Mouse (Mus musculus): Measurements from ENCODE around the gene Lasp1. TPM values are rescaled to one million over a fixed set of nuclear protein-coding genes. Genes with fewer than 3 reads are reported as not detected.
A peak's percentile ranks its signal among the peaks of the same experiment; 100 is the strongest.
"Not testable (repeated sequence)": the region's sequence is repeated elsewhere in the genome, so short reads cannot be mapped to it uniquely, and the experiment has no call there.

Gene Lasp1
- polyA plus RNA-seq, 1 experiment from 2014 or later: 246 TPM

DNA sequence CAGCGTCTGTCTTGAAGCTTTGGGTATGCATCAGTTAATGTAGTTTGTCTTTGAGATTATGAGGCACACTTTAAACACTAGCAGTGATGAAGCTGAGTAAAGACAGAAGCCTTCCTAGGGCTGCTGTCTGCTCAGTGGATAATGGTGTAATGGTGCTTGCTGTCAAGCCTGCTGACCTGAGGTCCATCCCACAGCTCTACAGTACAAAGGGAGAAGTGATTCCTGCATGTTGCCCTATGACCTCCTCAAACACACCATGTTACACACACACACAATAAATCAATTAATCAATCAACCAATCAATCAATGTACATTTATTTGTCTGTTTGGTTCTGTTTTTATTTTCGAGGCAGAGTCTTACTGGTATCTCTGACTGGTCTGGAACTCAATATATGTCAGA is 63.3 kb downstream of the Lasp1 start:
- ChIA-PET POLR2A (no interaction called here), CTCF (no interaction called here)
- TF ChIP-seq CTCF (IDR thresholded peaks at IDR 0.05): no peak
- in situ Hi-C loops (cut with MboI; ENCODE audit: low pct_unique_long_range_greater_than_20kb): no loop called here
- H3K27me3 ChIP-seq: no peaks in the 10 kb centered on the region
- DNase-seq (ENCODE audit: low read depth, low spot score): no peak
- no peak for ATAC-seq

DNA sequence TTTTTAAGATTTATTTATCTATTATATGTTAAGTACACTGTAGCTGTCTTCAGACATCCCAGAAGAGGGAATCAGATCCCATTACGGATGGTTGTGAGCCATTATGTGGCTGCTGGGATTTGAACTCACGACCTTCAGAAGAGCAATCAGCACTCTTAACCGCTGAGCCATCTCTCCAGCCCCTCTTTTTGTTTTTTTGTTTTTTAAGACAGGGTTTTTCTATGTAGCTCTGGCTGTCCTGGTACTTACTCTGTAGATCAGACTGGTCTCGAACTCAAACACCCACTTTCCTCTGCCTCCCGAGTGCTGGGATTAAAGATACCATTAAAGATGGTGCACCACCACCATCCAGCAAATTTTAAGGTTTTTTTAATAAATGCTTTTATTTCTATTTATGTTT is 66.6 kb downstream of the Lasp1 start:
- TF ChIP-seq CTCF (IDR thresholded peaks at IDR 0.05): no peak
- no peaks in the 10 kb centered on the region for H3K27me3 ChIP-seq
- ChIA-PET CTCF (interaction anchor here (0.9 kb wide), 1 partner anchor 8 kb away, joined by 4 read pairs; no protein-coding TSS in a partner anchor), POLR2A (interaction anchor here (0.6 to 0.7 kb wide), 3 partner anchors 26 to 92 kb away, joined by 3 to 4 read pairs (median 3); no protein-coding TSS in a partner anchor)
- no peak for ATAC-seq
- no peak for DNase-seq (ENCODE audit: low read depth, low spot score)
- in situ Hi-C loops (cut with MboI; ENCODE audit: low pct_unique_long_range_greater_than_20kb): no loop called here

DNA sequence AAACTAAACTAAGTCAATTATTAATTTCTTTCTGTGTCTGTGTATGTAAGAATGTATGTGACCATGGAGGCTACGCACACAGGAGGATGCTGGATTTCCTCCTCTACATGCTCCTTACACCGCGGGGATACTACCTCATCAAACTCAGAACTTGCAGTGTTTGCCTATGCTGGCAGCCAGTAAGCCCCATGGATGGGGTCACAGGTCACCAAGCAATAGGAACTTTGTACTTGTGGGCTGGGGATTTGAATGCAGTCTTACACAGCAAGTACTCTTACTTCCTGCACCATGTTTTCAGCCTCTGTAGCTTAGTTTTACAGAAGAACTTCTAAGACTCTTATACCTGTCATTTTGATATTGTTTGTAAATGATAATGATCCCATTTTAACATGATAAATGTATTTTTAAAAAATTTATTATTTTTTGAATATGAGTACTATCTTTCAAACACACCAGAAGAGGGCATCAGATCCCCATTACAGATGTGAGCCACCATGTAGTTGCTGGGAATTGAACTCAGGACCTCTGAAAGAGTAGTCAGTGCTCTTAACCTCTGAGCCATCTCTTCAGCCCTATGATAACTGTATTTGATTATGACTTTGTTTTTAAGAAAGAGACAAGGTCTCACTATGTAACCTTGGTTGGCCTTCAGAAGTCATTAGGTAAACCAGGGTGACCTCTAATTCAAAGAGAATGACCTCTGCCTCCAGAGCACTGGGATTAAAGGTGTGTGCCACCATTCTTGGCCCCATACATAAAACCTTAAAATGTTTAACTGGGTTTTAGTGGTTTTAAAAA is 67.5 kb downstream of the Lasp1 start:
- no peaks in the 10 kb centered on the region for H3K27me3 ChIP-seq
- TF ChIP-seq CTCF (IDR thresholded peaks at IDR 0.05): no peak
- ChIA-PET POLR2A (interaction anchor here (0.6 kb wide), 1 partner anchor 25 kb away, joined by 3 read pairs; no protein-coding TSS in a partner anchor), CTCF (interaction anchor here (0.9 kb wide), 1 partner anchor 9 kb away, joined by 4 read pairs; no protein-coding TSS in a partner anchor)
- ATAC-seq (no peak), DNase-seq (ENCODE audit: low read depth, low spot score) (no peak)
- in situ Hi-C loops (cut with MboI; ENCODE audit: low pct_unique_long_range_greater_than_20kb): no loop called here

DNA sequence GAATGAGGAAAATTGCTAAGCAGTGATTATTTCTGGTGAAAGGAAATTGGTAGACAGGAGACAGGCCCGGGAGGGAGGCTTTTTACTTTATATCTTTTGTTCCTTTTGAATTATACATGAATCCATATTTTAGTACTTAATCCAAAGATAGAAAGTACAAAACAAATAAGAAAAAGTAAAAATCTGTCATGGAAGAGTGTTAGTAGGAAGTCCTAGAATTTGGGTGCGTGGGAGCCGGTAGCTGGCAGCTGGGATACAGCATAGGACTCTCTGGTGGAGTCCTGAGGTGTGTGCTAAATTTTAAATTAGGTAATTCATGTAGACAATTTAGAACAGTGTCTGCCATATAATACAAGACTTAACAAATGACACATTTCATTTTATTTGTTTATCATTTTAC is 68.8 kb downstream of the Lasp1 start:
- ATAC-seq (no peak), DNase-seq (ENCODE audit: low read depth, low spot score) (no peak)
- POLR2A ChIA-PET: no interaction called here
- in situ Hi-C loops (cut with MboI; ENCODE audit: low pct_unique_long_range_greater_than_20kb): no loop called here
- no peak for TF ChIP-seq CTCF (IDR thresholded peaks at IDR 0.05)
- CTCF ChIA-PET: no interaction called here
- no peaks in the 10 kb centered on the region for H3K27me3 ChIP-seq

DNA sequence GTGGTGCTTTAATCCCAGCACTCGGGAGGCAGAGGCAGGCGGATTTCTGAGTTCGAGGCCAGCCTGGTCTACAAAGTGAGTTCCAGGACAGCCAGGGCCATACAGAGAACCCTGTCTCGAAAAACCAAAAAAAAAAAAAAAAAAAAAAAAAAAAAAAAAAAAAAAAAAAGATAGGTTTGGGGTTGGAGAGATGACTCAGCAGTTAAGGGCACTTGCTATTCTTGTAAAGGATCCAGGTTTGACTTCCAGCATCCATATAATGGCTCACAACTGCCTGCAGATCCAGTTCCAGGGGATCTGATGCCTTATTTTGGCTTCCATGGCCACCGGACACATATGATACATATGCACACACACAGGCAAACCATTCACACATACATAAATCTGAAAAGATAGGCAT is 73.6 kb downstream of the Lasp1 start:
- in situ Hi-C loops (cut with MboI; ENCODE audit: low pct_unique_long_range_greater_than_20kb); H3K27me3 ChIP-seq; CTCF ChIA-PET; DNase-seq (ENCODE audit: low read depth, low spot score); POLR2A ChIA-PET; ATAC-seq: not testable (repeated sequence)

DNA sequence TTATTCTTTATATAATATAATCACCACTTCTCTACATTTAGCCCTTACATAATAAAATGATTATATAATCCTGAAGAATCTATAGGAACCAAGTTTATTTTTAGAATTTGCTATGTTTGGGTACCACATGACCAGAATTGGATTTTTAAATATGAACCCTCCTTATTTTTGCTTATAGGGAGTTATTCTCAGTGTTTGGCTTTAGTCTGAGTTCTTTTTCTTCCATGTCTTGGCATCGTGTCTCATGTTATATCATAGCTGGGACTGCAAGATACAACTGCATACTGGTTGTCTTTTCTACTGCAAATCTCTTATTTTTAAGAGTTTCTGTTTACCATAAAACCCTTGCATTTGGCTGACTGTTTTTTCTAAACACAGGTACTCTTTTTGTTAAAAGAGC is 75.6 kb downstream of the Lasp1 start:
- ChIA-PET POLR2A (no interaction called here), CTCF (no interaction called here)
- DNase-seq (ENCODE audit: low read depth, low spot score): no peak
- ATAC-seq: no peak
- TF ChIP-seq CTCF (IDR thresholded peaks at IDR 0.05): no peak
- no peaks in the 10 kb centered on the region for H3K27me3 ChIP-seq
- in situ Hi-C loops (cut with MboI; ENCODE audit: low pct_unique_long_range_greater_than_20kb): no loop called here

DNA sequence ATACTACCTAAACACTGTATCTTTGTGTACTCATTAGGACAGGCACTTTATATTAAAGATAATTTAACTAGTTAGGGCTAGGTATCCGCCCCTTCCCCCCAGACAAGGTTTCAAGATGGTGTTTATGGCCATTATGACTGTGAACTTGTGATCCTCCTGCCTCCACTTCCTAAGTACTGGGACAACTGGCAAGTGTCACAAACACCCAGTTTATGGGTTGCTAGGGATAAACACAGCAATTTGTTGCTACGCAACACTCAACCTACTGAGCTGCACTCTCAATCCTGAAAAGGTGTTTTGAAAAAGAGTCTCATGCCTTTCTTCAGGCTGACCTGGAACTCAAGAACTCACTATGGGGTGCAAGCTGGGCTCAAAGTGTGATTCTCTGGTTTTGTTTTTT is 78.5 kb downstream of the Lasp1 start:
- H3K27me3 ChIP-seq: no peaks in the 10 kb centered on the region
- in situ Hi-C loops (cut with MboI; ENCODE audit: low pct_unique_long_range_greater_than_20kb): no loop called here
- ChIA-PET CTCF (interaction anchor here (1.0 to 1.4 kb wide), 2 partner anchors 22 to 58 kb away, joined by 3 to 4 read pairs; no protein-coding TSS in a partner anchor), POLR2A (no interaction called here)
- DNase-seq (ENCODE audit: low read depth, low spot score): no peak
- ATAC-seq: no peak
- no peak for TF ChIP-seq CTCF (IDR thresholded peaks at IDR 0.05)

DNA sequence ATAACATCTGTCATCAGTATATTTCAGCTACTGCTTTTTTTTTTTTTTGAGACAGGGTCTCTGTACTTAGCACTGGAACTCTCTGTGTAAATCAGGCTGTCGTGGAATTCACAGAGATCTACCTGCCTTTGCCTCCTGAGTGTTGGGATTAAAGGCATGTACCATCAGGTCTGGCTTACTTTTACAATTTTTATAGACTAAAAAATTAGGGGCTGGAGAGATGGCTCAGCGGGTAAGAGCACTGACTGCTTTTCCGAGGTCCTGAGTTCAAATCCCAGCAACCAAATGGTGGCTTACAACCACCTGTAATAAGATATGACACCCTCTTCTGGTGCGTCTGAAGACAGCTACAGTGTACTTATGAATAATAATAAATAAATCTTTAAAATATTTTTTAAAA is 81.6 kb downstream of the Lasp1 start:
- DNase-seq (ENCODE audit: low read depth, low spot score) (no peak), ATAC-seq (no peak)
- no peak for TF ChIP-seq CTCF (IDR thresholded peaks at IDR 0.05)
- no peaks in the 10 kb centered on the region for H3K27me3 ChIP-seq
- CTCF ChIA-PET: no interaction called here
- in situ Hi-C loops (cut with MboI; ENCODE audit: low pct_unique_long_range_greater_than_20kb): loop anchor here (5.0 kb wide), 1 partner anchor 83 kb away; the partner anchor contains the start of gene Lasp1
- POLR2A ChIA-PET: no interaction called here

DNA sequence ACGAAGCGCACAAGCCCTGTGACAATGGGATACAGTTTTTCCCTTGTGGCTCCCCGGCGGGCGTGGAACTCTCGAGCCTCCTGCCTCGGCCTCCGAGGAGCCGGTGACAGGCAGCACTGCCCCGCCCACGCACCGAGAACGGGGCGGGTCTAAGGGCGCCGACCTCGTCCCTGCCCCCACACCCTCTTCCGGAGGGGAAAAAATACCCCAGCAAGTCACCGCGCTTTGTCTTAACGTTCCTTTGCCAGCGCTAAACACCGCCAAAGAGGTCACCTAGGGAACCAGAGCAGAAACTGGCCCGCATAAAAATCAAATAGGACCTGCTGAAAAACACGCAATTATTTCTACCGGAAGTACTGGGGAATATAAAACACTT is 84.7 kb downstream of the Lasp1 start:
- H3K27me3 ChIP-seq: no peaks in the 10 kb centered on the region
- ChIA-PET POLR2A (interaction anchor here (1.4 kb wide), 1 partner anchor 84 kb away, joined by 3 read pairs; no protein-coding TSS in a partner anchor), CTCF (interaction anchor here (1.7 kb wide), 1 partner anchor 82 kb away, joined by 5 read pairs; no protein-coding TSS in a partner anchor)
- ATAC-seq: no peak
- in situ Hi-C loops (cut with MboI; ENCODE audit: low pct_unique_long_range_greater_than_20kb): loop anchor here (5.0 kb wide), 1 partner anchor 86 kb away; the partner anchor contains the start of gene Lasp1
- TF ChIP-seq CTCF (IDR thresholded peaks at IDR 0.05): no peak
- DNase-seq (ENCODE audit: low read depth, low spot score): no peak

DNA sequence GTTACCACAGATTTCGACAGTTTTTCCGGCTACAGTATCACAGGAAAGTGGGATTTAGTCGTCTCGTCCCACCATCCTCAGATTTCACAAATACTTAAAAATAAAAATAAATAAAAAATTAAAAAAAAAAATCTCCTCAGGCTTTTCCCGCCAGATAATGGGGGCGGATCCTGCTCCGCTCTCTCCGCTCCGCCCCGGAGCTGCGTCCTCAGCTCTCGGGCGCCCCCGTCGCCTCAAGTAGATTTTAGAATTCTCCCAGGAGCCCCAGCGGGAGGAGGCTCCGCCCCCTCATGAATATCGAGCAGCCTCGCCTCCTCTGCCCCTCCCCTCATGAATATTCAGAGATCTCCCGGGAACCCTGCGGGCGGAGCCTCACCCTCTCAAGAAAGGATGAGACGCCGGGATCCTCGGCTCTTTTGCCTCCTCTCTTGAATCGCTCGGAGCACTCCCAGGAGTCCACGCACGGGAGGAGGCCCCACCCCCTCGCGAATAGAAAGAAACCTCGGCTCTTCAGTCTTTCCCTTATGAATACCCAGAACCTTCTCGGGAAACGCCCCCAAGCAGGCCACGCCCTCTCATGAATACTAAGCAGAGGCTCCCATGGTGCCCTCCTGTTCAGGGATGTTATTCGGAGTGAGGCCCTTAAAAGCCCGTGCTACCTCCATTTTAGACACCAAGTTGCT is 85.3 kb downstream of the Lasp1 start, which contains the start of gene Fbxo47:
Fbxo47 (minus strand) TSS at position 237 of the 683 bp plus-strand sequence.
- ATAC-seq: peak; percentile 91
- ChIA-PET POLR2A (interaction anchor here (1.4 kb wide), 1 partner anchor 84 kb away, joined by 3 read pairs; no protein-coding TSS in a partner anchor), CTCF (interaction anchor here (1.3 to 1.7 kb wide), 2 partner anchors 83 to 104 kb away, joined by 3 to 5 read pairs; no protein-coding TSS in a partner anchor)
- H3K27me3 ChIP-seq: no peaks in the 10 kb centered on the region
- TF ChIP-seq CTCF (IDR thresholded peaks at IDR 0.05): peak; percentile 96
- in situ Hi-C loops (cut with MboI; ENCODE audit: low pct_unique_long_range_greater_than_20kb): loop anchor here (5.0 kb wide), 1 partner anchor 87 kb away; the partner anchor contains the start of gene Lasp1
- peak; percentile 73 for DNase-seq (ENCODE audit: low read depth, low spot score)

All from Patski (cell line).